8 mouse cellular contexts compared by ENCODE assay signal in the genomic region with DNA sequence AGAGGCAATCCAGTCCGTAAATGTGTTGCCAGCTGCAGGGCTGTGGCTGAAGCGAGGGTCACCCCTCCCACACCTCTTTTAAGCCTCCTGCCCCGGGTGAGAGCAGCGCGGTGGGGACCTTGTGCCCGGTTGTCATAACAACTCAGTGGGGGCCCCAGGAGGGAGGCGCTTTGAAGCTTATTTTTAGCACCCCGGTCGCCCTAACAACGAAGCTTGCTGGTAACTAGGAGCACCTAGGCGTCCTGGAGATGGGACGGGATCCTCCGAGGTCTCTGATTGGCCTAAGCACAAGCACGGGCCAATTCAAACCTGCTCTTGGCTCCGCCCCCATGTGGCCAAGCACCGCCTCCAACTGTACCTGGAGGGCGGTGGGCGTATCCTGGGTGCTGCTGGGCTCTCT. TPM values are rescaled to one million over a fixed set of nuclear protein-coding genes. Genes with fewer than 3 reads are reported as not detected.
DNase-seq lines count a peak whose midpoint lies in the region; ATAC-seq and TF ChIP-seq lines count a peak whose summit lies in the region.

No protein-coding gene starts in this region.

- WGBS in lung, embryonic 16.5 days = 1% methylated on average over 18 of the region's 18 CpGs
- 2% methylated on average over 18 of the region's 18 CpGs for WGBS in forebrain, embryonic 11.5 days
- 2% methylated on average over 18 of the region's 18 CpGs for WGBS in intestine, postnatal 0 days
- WGBS in midbrain, embryonic 11.5 days = 2% methylated on average over 18 of the region's 18 CpGs

- no peaks in the 10 kb centered on the region for H3K9me3 ChIP-seq in lung, embryonic 16.5 days (ENCODE audit: control insufficient read depth, low read length)
- H3K9me3 ChIP-seq in forebrain, embryonic 11.5 days (ENCODE audit: control insufficient read depth, low read length) = no peaks in the 10 kb centered on the region
- no peaks in the 10 kb centered on the region for H3K9me3 ChIP-seq in intestine, postnatal 0 days (ENCODE audit: control insufficient read depth)
- H3K9me3 ChIP-seq in midbrain, embryonic 11.5 days (ENCODE audit: control insufficient read depth, low read length) = no peaks in the 10 kb centered on the region

- 0 out of 2 replicates have a peak overlapping the region, but pooled peaks have one; percentile 6 for H3K4me3 ChIP-seq in lung, embryonic 16.5 days (ENCODE audit: low read length)
- no peak overlapping the region for H3K4me3 ChIP-seq in forebrain, embryonic 11.5 days (ENCODE audit: low read depth, low read length)
- no peak overlapping the region for H3K4me3 ChIP-seq in intestine, postnatal 0 days (ENCODE audit: low read depth, low read length)
- peak overlapping the region; percentile 3; the same call in 1 of the 2 replicates for H3K4me3 ChIP-seq in midbrain, embryonic 11.5 days (ENCODE audit: low read depth, low read length)

- H3K9ac ChIP-seq in lung, embryonic 16.5 days (ENCODE audit: low read length) = no peak overlapping the region
- no peak overlapping the region for H3K9ac ChIP-seq in forebrain, embryonic 11.5 days (ENCODE audit: low read length)
- H3K9ac ChIP-seq in intestine, postnatal 0 days (ENCODE audit: low read depth, low read length) = no peak overlapping the region
- H3K9ac ChIP-seq in midbrain, embryonic 11.5 days (ENCODE audit: low read length) = peak overlapping the region; percentile 3; the same call in 1 of the 2 replicates

- peak overlapping the region; percentile 42 for H3K4me2 ChIP-seq in lung, embryonic 16.5 days (ENCODE audit: low read depth, low read length)
- H3K4me2 ChIP-seq in forebrain, embryonic 11.5 days (ENCODE audit: low read depth, low read length, severe bottlenecking) = peak overlapping the region; percentile 40; the same call in 1 of the 2 replicates
- H3K4me2 ChIP-seq in intestine, postnatal 0 days (replicated peaks; ENCODE audit: low read depth) = peak overlapping the region; percentile 48; the same call in 1 of the 2 replicates
- H3K4me2 ChIP-seq in midbrain, embryonic 11.5 days = peak overlapping the region; percentile 17

- ATAC-seq in lung, embryonic 16.5 days (ENCODE audit: low read depth) = peak; percentile 78
- 0 out of 2 replicates have a peak, but pooled peaks have one; percentile 30 for ATAC-seq in forebrain, embryonic 11.5 days (replicated peaks; ENCODE audit: low FRiP score)
- peak; percentile 36 for ATAC-seq in intestine, postnatal 0 days
- ATAC-seq in midbrain, embryonic 11.5 days (ENCODE audit: low FRiP score) = peak; percentile 42

- TF ChIP-seq CTCF in intestine, postnatal 0 days (IDR thresholded peaks at IDR 0.05; ENCODE audit: low read depth) = no peak

- no peak overlapping the region for H3K27ac ChIP-seq in lung, embryonic 16.5 days (ENCODE audit: low read length)
- H3K27ac ChIP-seq in forebrain, embryonic 11.5 days (ENCODE audit: low read depth, low read length) = no peak overlapping the region
- H3K27ac ChIP-seq in intestine, postnatal 0 days (ENCODE audit: low read depth, low read length) = no peak overlapping the region
- H3K27ac ChIP-seq in midbrain, embryonic 11.5 days (ENCODE audit: low read depth, low read length) = no peak overlapping the region

- no peaks in the 10 kb centered on the region for H3K36me3 ChIP-seq in lung, embryonic 16.5 days (ENCODE audit: control insufficient read depth, insufficient read depth, low read length)
- H3K36me3 ChIP-seq in forebrain, embryonic 11.5 days (ENCODE audit: control insufficient read depth, insufficient read depth, low read length) = no peaks in the 10 kb centered on the region
- no peaks in the 10 kb centered on the region for H3K36me3 ChIP-seq in intestine, postnatal 0 days (ENCODE audit: control insufficient read depth, insufficient read depth)
- H3K36me3 ChIP-seq in midbrain, embryonic 11.5 days (ENCODE audit: control insufficient read depth, insufficient read depth, low read length) = no peaks in the 10 kb centered on the region

- peaks cover 15% of the 10 kb centered on the region for H3K4me1 ChIP-seq in lung, embryonic 16.5 days (replicated peaks; ENCODE audit: control insufficient read depth, insufficient read depth, low read length)
- H3K4me1 ChIP-seq in forebrain, embryonic 11.5 days (replicated peaks; ENCODE audit: control insufficient read depth, insufficient read depth, low read length) = peaks cover 26% of the 10 kb centered on the region
- H3K4me1 ChIP-seq in intestine, postnatal 0 days (replicated peaks; ENCODE audit: control insufficient read depth, insufficient read depth, low read length) = no peaks in the 10 kb centered on the region
- peaks cover 28% of the 10 kb centered on the region for H3K4me1 ChIP-seq in midbrain, embryonic 11.5 days (ENCODE audit: control insufficient read depth, insufficient read depth, low read length)

- no peak for DNase-seq in lung, postnatal 10 days
- DNase-seq in forebrain, embryonic 11.5 days (ENCODE audit: low spot score) = no peak
- DNase-seq in midbrain, embryonic 11.5 days (ENCODE audit: low spot score, missing footprints) = peak; percentile 91
- DNase-seq in testis, postnatal 10 days (ENCODE audit: low spot score) = peak; percentile 58
- no peak for DNase-seq in c-Kit-positive CD71-positive TER-119-positive erythroid progenitor cells, embryonic 14.5 days (ENCODE audit: low spot score)
- DNase-seq in adipocyte (ENCODE audit: low spot score) = no peak

- H3K27me3 ChIP-seq in lung, embryonic 16.5 days (ENCODE audit: control insufficient read depth, insufficient read depth, low read depth, low read length) = peaks cover 10% of the 10 kb centered on the region; the same call in 1 of the 2 replicates
- H3K27me3 ChIP-seq in forebrain, embryonic 11.5 days (ENCODE audit: control insufficient read depth, insufficient read depth, low read length) = 0 out of 2 replicates have a peak, but pooled peaks cover 2% of the 10 kb centered on the region
- peaks cover 19% of the 10 kb centered on the region; the same call in 1 of the 2 replicates for H3K27me3 ChIP-seq in intestine, postnatal 0 days (replicated peaks; ENCODE audit: control insufficient read depth, insufficient read depth, low read length)
- peaks cover 2% of the 10 kb centered on the region for H3K27me3 ChIP-seq in midbrain, embryonic 11.5 days (ENCODE audit: control insufficient read depth, insufficient read depth, low read length)

RNA-seq across cellular contexts. Expression of a gene that starts 19.6 kb away (rescaled TPM):
- 1.3 and 1.4 TPM in 2 replicates for polyA plus RNA-seq in lung, embryonic 16.5 days (2015; fragmentation: Nextera tagmentation; extraction: Ambion mirVana)
- 15.3 and 18.3 TPM in 2 replicates for polyA plus RNA-seq in forebrain, embryonic 11.5 days (2014; fragmentation: Nextera tagmentation; extraction: Ambion mirVana)
- 1.0 and 1.3 TPM in 2 replicates for polyA plus RNA-seq in intestine, postnatal 0 days (2015; fragmentation: Nextera tagmentation; extraction: Ambion mirVana)
- polyA plus RNA-seq in midbrain, embryonic 11.5 days (2014; fragmentation: Nextera tagmentation; extraction: Ambion mirVana) = 18.9 and 20.3 TPM in 2 replicates

RNA-seq across cellular contexts. Expression of a gene that starts 32.2 kb away (rescaled TPM):
- polyA plus RNA-seq in lung, embryonic 16.5 days (2015; fragmentation: Nextera tagmentation; extraction: Ambion mirVana) = 1.9 and 3.2 TPM in 2 replicates
- 0.09 TPM in 1 of 2 replicates, not detected in the other for polyA plus RNA-seq in forebrain, embryonic 11.5 days (2014; fragmentation: Nextera tagmentation; extraction: Ambion mirVana)
- polyA plus RNA-seq in intestine, postnatal 0 days (2015; fragmentation: Nextera tagmentation; extraction: Ambion mirVana) = 17.7 and 19.6 TPM in 2 replicates
- 0.21 and 0.26 TPM in 2 replicates for polyA plus RNA-seq in midbrain, embryonic 11.5 days (2014; fragmentation: Nextera tagmentation; extraction: Ambion mirVana)

RNA-seq across cellular contexts. Expression of a gene that starts 35.4 kb away (rescaled TPM):
- not detected in 2 replicates for polyA plus RNA-seq in lung, embryonic 16.5 days (2015; fragmentation: Nextera tagmentation; extraction: Ambion mirVana)
- 0.13 TPM in 1 of 2 replicates, not detected in the other for polyA plus RNA-seq in forebrain, embryonic 11.5 days (2014; fragmentation: Nextera tagmentation; extraction: Ambion mirVana)
- polyA plus RNA-seq in intestine, postnatal 0 days (2015; fragmentation: Nextera tagmentation; extraction: Ambion mirVana) = 0.07 and 0.18 TPM in 2 replicates
- polyA plus RNA-seq in midbrain, embryonic 11.5 days (2014; fragmentation: Nextera tagmentation; extraction: Ambion mirVana) = not detected in 2 replicates

Comparison
In these comparisons a context has a peak if more than half of its experiments do, and no peak if none do; other contexts are left out.
1. H3K4me3 ChIP-seq: peak in lung, embryonic 16.5 days (single experiment) and midbrain, embryonic 11.5 days (single experiment); none in forebrain, embryonic 11.5 days (single experiment) and intestine, postnatal 0 days (single experiment).
2. DNase-seq: peak in midbrain, embryonic 11.5 days (single experiment) and testis, postnatal 10 days (single experiment); none in lung, postnatal 10 days (single experiment), forebrain, embryonic 11.5 days (single experiment), c-Kit-positive CD71-positive TER-119-positive erythroid progenitor cells, embryonic 14.5 days (single experiment) and adipocyte (single experiment).
3. Peak in every context shown above with its lines, with median percentiles within 50 percentile points of each other: ATAC-seq and H3K4me2 ChIP-seq.